Mouse (Mus musculus) ES-E14 (cell line): Measurements from ENCODE around the gene Rpf1.

Experiments used
- CHD2 ChIP-seq: IDR thresholded peaks from 2 replicates; pipeline ENCODE4 v1.6.1; 2014; ENCODE audit warnings: mild to moderate bottlenecking, low read depth, low read length, inconsistent platforms
- MAFK ChIP-seq: IDR thresholded peaks from 2 replicates; pipeline ENCODE4 v1.6.1; 2014; ENCODE audit warnings: mild to moderate bottlenecking, low read depth, low read length, inconsistent platforms; ENCODE audit not compliant: insufficient read depth

DNA sequence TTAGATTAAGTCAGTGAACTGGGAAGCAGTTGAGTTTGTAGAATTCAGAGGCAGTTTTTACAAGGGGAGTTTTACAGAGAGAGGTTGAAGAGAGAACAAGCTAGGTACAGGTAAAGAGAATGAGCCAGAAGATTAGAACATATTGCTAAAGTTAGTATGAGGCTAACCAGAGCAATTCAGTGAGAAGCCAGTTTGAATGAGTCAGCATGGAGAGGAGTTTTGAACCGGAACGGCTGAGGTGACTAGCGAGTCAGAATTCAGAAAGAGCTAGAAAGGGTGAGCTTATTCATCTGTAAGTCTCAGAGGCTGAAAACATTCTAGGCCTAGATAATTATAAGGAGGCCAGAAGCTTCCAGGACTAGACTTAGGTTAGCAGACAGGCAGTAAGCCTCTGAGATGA is 46.8 kb downstream of the Rpf1 start:
- TF ChIP-seq CHD2, result no peak
- TF ChIP-seq MAFK, result no peak
